Mouse (Mus musculus) right cerebral cortex, postnatal 4 days (tissue): ENCODE data around the gene Kcnc4.
A peak's percentile ranks its signal among the peaks of the same experiment; 100 is the strongest.

Experiments used
- DNase-seq: peaks from one replicate; pipeline ENCODE4 v3.0.0-alpha.2; 2022

Gene Kcnc4

DNA sequence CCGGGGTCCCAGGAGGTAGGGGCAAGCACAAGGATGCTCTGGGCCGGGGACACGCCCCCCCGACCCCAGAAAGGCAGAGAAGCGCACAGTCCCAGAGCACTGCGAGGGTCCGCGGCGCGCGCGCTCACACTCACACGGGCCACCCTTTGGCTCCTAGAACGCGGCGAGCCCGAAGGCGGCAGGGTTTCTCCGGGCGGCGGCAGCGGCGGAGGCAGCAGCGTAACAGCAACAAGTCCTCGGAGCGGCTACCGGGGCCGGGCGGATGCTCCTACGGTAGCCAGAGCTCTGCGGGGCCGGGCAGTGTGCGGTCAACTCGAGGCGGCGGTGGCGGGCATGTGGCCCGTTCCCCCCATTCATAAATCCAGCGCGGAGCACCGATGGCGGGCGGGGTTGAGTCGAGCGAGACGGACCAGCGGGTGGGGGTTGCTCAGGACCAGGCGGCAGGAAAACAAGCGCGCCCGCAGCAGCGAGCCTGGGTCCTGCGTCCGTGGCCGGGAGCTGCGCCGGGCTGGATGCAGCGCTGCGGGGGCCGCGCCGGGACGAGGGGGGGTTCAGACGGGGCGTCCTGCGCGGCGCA lies at the start of gene Kcnc4:
Gene Kcnc4, minus strand, starts transcription at position 357 of the 577 bp plus-strand sequence.
- DNase-seq: peak; percentile 47

GRCm38 (mm10) chr3:107508696-107509095 lies 49.3 kb upstream of the Kcnc4 start:
- DNase-seq: no peak

DNA sequence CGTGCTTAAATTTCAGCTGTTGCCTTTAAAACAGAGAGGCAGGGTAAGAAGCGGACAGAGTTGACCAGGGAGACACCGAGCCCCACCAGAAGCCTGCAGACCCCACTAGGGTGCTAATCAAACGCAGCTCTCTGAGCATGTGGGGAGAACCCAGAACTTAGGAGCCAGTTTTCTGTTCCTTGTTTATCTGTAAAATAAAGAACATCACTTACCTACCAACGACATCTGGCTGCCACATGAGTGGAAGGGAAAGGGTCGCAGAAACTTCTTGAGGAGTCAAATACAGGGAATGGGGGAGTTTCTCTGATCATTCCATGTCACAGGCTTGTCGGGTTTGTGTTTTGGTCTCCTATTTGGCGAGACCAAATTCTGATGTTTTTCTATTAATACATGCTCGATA lies 48.6 kb upstream of the Kcnc4 start:
- DNase-seq: no peak

- DNase-seq: no peak
These were observed 47.2 kb upstream of the Kcnc4 start for GRCm38 (mm10) chr3:107506531-107506930.

DNA sequence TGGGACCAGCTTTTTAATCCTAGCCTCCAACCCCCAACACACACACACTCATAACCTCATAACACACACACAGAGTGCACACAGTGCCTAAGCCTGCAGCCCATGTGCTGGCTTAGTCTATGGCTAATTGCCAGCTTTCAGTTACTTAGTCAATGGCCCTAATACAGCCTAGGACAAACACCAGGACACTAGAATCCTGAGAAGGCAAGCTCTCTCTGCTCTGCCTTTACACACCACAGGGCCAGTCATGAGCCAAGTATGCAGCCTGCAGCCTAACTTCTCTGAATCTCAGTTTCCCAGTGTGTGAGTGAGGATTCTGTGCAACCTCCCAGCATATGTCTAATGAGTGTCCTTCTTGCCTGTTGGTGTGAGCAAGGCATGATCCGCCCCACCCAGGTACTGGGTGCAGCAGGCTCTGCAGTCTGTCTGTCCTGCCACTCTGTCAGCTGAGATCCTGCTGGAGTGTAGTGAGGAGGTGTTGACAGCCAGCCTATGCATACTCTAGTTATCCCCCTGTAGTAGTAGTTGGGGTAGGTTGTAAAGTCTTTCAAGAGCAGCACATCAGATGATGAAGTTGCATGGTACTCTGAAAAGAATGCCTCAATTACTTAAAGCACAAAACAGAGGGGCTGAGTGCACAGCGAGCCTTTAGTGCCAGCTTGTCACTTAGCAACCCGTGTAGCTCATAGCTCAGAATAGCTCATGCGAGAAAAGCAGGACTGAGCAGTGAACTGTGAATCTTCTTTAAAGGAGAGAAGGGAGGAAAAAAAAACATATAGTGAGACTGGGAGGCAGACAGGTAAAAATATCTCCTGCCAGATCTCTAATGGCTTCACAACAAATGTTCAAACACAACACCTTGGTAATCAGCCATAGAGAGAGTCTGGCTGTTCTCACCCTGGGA lies 46.4 kb upstream of the Kcnc4 start:
- no peak for DNase-seq

DNA sequence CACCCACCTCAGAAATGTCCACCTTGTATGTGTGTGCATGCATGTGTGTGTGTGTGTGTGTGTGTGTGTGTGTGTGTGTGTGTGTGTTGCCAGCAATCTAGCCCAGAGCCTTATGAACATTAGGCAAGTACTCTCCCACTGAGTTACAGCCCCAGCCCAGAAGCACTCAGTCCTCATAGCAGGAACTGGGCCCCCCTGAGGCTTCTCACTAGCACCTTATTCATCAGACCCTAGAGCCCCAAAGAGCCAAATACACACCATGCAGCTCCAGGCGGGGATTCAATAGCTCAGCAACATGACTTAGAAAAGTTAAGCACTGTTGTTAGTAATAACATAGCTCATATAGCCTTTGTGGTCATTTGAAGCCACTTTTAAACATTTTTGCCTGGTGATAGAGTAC lies 45.2 kb upstream of the Kcnc4 start:
- no peak for DNase-seq

DNA sequence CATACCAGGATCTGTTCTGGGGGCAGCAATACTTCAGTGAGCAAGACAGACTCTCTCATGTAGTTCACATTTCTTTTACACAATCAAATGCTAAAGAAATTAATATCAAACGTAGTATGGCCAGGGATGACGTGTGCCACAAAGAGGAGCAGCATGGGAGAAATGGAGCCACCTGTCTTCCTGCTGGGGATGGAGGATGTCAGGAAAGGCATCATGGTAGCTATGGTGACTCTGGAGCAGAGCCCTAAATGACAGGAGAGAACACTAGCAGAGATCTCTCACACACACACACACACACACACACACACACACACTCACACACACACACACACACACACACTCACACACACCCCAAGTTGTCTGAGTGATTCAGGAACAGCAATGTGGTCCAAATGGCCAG lies 44.4 kb upstream of the Kcnc4 start:
- no peak for DNase-seq

GRCm38 (mm10) chr3:107501702-107502151 lies 42.4 kb upstream of the Kcnc4 start:
- no peak for DNase-seq

DNA sequence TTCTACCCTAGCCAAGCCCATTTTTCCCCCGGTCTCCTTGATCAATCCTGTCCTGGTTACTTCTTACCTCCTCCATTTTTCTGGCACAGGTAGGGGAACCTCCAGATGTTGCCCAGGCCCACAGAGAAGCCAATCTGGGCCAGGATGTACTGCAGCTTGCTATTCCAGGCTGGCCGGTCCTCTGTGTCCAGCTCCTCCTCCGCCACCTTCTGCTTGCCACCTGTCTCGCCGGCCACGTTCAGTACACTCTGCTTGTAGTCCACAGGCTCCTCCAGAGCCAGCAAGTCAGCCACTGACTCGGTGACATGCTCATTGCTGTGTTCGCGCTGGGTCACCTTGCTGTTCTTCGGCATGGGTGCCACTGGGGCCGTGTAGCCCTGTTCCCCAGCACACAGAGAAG lies 40.9 kb upstream of the Kcnc4 start:
- no peak for DNase-seq

- DNase-seq: no peak
These were observed 36.9 kb upstream of the Kcnc4 start for GRCm38 (mm10) chr3:107496086-107496850.

GRCm38 (mm10) chr3:107495524-107495923 lies 36.2 kb upstream of the Kcnc4 start:
- DNase-seq: no peak

- DNase-seq: peak; percentile 90
These were observed 32.1 kb upstream of the Kcnc4 start for GRCm38 (mm10) chr3:107491459-107491858.

- no peak for DNase-seq
These were observed 29.3 kb upstream of the Kcnc4 start for GRCm38 (mm10) chr3:107488637-107489036.

DNA sequence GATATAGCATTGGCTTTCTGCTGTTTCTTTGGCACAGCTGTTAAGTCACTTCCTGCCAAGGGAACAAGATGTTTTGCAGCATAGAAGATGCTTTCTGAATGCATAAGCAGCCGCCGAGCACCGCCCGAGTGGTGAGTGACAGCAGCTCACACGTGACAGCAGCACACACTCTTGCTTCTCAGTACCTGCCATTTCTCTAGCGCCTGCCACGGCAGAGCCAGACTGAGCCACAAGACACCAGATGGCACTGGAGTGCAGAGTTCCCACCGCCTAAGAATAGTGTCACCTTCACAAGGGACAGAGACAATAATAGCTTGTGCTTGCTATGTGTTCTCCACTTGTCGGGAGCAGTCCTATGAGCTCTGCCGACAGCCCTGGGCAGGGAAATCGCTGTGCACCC lies 23.9 kb upstream of the Kcnc4 start:
- DNase-seq: peak; percentile 43

DNA sequence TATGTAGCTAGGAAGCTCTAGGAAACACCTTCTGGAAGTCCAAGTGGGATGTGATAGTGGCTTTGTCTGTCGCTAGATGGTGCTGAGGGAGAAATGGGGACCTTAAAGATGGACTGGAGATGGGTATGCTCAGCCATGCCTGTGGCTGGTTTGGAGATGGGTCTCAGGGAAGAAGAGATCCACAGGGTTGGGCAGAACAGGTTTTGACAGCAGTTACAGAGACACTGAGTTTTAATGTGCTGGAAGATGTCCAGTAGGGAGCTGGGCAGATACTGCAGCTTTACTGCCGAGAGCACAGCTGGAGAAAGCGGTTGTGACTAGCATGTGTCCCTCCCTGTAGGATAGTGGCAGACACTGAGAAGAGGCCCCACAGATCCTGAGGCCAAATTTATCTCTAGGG lies 21.3 kb upstream of the Kcnc4 start:
- no peak for DNase-seq

GRCm38 (mm10) chr3:107472198-107472597 lies 12.8 kb upstream of the Kcnc4 start:
- peak; percentile 33 for DNase-seq

DNA sequence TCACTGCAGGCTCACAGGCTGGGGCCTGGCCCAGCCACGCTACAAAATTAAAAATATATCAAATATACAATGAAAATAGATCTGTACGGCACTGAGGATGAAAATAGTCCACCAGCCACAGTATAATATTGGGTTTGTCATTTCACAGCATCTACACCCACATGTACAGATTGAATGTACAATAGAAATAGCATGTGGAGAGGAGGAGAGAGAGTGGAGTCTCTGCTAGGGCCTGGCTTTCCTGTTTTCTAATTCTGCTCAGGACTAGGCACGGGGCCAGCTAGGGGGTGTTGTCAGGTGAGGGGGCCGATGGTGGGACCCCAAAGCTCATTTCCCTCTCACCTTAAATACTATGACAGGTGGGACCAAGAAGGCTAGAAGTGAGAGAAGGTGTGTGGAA lies 9.7 kb upstream of the Kcnc4 start:
- no peak for DNase-seq

DNA sequence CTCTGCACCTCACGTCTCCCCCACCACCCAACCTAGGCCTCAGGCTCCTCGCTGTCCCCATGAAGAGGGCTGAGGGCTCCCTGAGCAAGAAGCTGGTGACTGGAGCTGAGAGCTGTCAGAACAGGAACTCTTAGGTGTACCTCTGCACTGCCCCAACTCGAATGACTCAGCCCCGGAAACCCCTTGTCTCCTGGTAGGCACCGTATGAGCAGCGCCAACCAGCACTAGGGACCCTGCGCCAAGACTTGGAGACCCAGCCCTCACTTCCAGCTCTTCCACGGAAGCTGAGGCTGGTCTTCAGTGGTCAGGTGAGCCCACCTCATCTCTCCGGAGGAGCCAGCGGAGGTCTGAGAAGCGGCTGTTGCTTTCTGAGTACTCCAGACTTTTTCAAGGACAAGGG lies 8.8 kb upstream of the Kcnc4 start:
- DNase-seq: no peak

GRCm38 (mm10) chr3:107466577-107466976 lies 7.2 kb upstream of the Kcnc4 start:
- peak; percentile 91 for DNase-seq

DNA sequence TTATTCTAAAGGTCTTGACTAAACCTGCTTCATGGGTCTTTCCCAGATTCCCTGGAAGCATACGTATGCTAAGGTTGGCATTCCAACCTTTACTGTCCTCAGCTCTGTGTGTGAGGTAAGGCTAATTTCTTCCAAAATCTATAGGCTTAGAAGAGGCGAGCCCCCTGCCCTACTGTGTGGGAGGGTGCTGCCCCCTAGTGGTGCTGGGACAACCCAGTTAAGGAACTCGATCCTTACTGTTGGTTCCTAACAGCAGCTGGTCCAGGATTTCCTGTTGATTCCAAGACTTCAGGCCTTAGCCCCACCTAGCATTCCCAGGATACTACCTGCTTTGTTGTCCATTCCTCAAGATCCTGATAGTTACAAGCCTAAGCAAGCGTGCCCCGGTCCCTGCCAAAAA lies 2.8 kb upstream of the Kcnc4 start:
- peak; percentile 99 for DNase-seq

DNA sequence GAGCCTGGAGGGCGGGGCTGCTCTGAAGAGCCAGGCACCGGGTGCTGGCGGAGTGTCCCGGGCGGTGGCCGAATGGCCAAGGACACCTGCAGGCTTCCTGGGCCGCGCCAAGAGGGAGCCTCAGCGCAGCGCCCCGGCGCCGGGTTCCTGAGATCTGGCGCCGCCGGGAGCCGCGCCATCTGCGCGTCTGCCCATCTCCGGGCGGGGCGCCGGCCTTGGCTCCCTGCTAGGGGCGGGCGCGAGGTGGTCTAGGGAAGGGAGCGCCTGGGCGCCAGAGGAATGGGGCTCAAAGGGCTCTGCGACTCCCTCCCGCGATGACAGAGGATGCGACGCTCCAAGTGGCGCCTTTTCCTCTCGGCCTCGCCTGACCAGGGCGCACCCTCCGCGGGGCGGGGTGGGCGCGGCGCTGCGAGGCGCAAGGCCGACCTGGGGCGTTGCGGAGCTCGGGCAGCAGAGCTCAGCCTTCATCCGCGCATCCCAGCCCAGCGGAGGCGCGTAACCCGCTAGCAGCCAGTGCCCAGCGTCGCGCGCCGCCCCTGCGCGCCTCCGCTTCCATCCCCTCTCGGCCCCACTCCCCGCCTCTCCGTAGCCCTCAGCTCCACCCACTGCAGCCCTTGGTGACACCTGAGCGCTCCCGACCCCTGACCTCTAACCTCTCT lies 550 bp upstream of the Kcnc4 start:
- DNase-seq: peak; percentile 49

DNA sequence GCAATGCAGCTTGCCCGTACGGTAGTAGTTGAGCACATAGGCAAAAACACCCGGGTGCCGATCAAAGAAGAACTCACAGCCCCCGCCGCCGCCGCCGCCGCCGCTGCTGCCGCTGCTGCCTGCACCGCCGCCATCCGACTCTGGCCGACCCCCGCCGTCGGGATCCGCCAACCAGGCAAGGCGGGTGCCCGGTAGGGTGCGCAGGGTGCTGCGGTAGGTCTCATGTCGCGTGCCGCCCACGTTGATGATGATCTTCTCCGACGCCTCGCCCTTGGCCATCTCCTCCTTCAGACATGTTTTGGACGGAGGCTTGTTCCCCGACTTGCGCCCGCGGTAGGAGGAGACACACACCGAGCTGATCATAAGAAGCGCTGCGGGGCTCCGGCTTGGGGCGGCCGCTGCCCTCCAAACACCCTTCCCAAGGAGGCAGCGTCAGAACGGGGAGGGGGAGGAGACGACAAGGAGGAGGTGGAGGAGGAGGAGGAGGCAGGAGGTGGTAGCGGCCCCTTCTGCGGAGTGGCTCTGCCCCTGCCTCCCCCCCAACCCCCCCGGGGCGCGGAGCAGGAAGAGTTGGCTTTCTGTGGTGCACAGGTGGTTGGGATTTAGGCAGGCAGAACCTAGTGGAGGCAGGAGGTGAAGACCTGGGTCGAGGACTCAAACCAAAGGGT lies 690 bp downstream of the Kcnc4 start:
- DNase-seq: peak; percentile 46

- peak; percentile 46 for DNase-seq
These were observed 1.2 kb downstream of the Kcnc4 start for GRCm38 (mm10) chr3:107458104-107458503.
